Mouse (Mus musculus) erythroblast, adult 5-6 weeks (primary cell): ENCODE data around the gene Olfr229. TPM values are rescaled to one million over a fixed set of nuclear protein-coding genes. Genes with fewer than 3 reads are reported as not detected.
"Not testable (repeated sequence)": the region's sequence is repeated elsewhere in the genome, so short reads cannot be mapped to it uniquely, and the experiment has no call there.

Source experiments
- ATAC-seq: replicated peaks from 2 replicates; pipeline ENCODE4 v1.8.0; 2016; ENCODE audit warnings: moderate number of reproducible peaks, mild to moderate bottlenecking, moderate TSS enrichment, inconsistent platforms; ENCODE audit not compliant: poor library complexity, low FRiP score, severe bottlenecking
- total RNA-seq, 2 experiments: library from RNA; stranded (forward) in 1 of 2; stranded (reverse) in 1 of 2; fragments of 150-400 nt in 1 of 2; fragments of 200-764, 138-1000 nt in 1 of 2; gene quantifications; 2 replicates each; pipeline versions ENCODE4 v1.2.3 to v1.2.4; 2015 to 2017; ENCODE audit warnings: low replicate concordance in 2 of 2

The Olfr229 gene
- not detected in 2 replicates for total RNA-seq (2015; ENCODE audit: low replicate concordance)
- total RNA-seq (2017; ENCODE audit: low replicate concordance), result not detected in 2 replicates

GRCm38 (mm10) chr9:39907036-39907435 lies at the start of gene Olfr229:
TSS of gene Olfr229 (plus strand) at chr9:39907336.
- no peak for ATAC-seq

DNA sequence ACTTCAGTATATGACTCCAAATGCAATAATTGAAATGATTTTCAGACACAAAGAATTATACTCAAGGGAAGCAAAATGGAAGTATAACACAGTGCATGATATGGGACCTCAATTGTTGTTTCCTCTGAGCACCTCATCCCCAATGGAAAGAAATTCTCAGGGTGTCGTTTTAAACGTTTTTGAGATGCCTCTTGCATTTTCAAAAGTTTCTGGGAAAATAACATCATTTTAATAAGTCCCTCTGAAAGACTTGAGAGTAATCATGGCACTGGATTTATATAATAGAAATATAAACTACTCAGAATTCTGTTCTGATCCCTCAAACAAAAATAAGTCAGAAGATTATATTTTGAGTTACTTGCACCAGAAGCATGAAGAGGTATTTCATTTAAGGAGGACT lies 41.0 kb upstream of the Olfr229 start, which contains the start of gene Olfr972:
Olfr972 (plus strand) TSS at position 301 of the 400 bp plus-strand sequence.
- no peak for ATAC-seq

DNA sequence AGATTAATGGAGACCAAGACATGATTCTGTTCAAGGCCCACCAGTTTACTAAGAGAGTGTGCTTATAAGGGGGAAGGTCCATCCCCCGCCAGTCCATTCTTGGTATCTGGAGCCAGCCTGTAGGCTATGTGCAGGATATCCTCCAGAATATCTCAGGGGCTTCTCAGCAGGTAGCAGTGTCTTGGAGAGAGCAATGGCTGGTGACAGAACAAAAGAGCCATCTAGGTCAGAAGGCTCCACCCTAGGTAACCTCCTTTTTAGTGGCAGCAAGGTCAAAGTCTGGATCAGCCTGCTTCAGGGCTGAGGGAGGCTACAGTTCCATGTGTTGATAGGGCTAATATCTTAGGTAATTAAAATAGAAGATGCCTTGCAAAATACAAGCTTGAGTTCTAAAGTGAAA lies 35.1 kb upstream of the Olfr229 start:
- not testable (repeated sequence) for ATAC-seq

GRCm38 (mm10) chr9:39877541-39878396 lies 29.4 kb upstream of the Olfr229 start:
- not testable (repeated sequence) for ATAC-seq

GRCm38 (mm10) chr9:39905106-39905505 lies 2.0 kb upstream of the Olfr229 start:
- ATAC-seq, result no peak

- ATAC-seq, result no peak
Observed at GRCm38 (mm10) chr9:39909939-39910338, 2.8 kb downstream of the Olfr229 start.

- ATAC-seq, result not testable (repeated sequence)
Observed at GRCm38 (mm10) chr9:39927975-39928836, 21.1 kb downstream of the Olfr229 start.

GRCm38 (mm10) chr9:39928837-39929236 lies 21.7 kb downstream of the Olfr229 start:
- ATAC-seq, result not testable (repeated sequence)

- no peak for ATAC-seq
Observed at GRCm38 (mm10) chr9:39937201-39937600, 30.1 kb downstream of the Olfr229 start, which contains the start of gene Olfr974. TSS of gene Olfr974 (plus strand) at chr9:39937501.

GRCm38 (mm10) chr9:39951946-39952345 lies 44.8 kb downstream of the Olfr229 start, which contains the start of gene Olfr975:
TSS of gene Olfr975 (minus strand) at chr9:39952046.
- ATAC-seq, result no peak

- not testable (repeated sequence) for ATAC-seq
Observed at GRCm38 (mm10) chr9:39961033-39961432, 53.9 kb downstream of the Olfr229 start, which contains the start of gene Olfr976. TSS of gene Olfr976 (minus strand) at chr9:39961133.

Other genes starting within 250 kb of the Olfr229 start
- not detected in 2 replicates for gene Olfr963, start 240.1 kb upstream of the Olfr229 start, total RNA-seq (2015; ENCODE audit: low replicate concordance)
- not detected in 2 replicates for gene Olfr963, start 240.1 kb upstream of the Olfr229 start, total RNA-seq (2017; ENCODE audit: low replicate concordance)
- gene Olfr149, start 200.2 kb upstream of the Olfr229 start, total RNA-seq (2015; ENCODE audit: low replicate concordance), result not detected in 2 replicates
- not detected in 2 replicates for gene Olfr149, start 200.2 kb upstream of the Olfr229 start, total RNA-seq (2017; ENCODE audit: low replicate concordance)
- not detected in 2 replicates for gene Olfr965, start 196.0 kb upstream of the Olfr229 start, total RNA-seq (2015; ENCODE audit: low replicate concordance)
- 1.2 TPM in 1 of 2 replicates, not detected in the other for gene Olfr965, start 196.0 kb upstream of the Olfr229 start, total RNA-seq (2017; ENCODE audit: low replicate concordance)
- not detected in 2 replicates for gene Olfr150, start 176.4 kb upstream of the Olfr229 start, total RNA-seq (2015; ENCODE audit: low replicate concordance)
- not detected in 2 replicates for gene Olfr150, start 176.4 kb upstream of the Olfr229 start, total RNA-seq (2017; ENCODE audit: low replicate concordance)
- gene Olfr967, start 161.1 kb upstream of the Olfr229 start, total RNA-seq (2015; ENCODE audit: low replicate concordance), result not detected in 2 replicates
- not detected in 2 replicates for gene Olfr967, start 161.1 kb upstream of the Olfr229 start, total RNA-seq (2017; ENCODE audit: low replicate concordance)
- gene Olfr968, start 124.1 kb upstream of the Olfr229 start, total RNA-seq (2015; ENCODE audit: low replicate concordance), result not detected in 2 replicates
- not detected in 2 replicates for gene Olfr968, start 124.1 kb upstream of the Olfr229 start, total RNA-seq (2017; ENCODE audit: low replicate concordance)
- gene Olfr969, start 116.4 kb upstream of the Olfr229 start, total RNA-seq (2015; ENCODE audit: low replicate concordance), result not detected in 2 replicates
- gene Olfr969, start 116.4 kb upstream of the Olfr229 start, total RNA-seq (2017; ENCODE audit: low replicate concordance), result not detected in 2 replicates
- not detected in 2 replicates for gene Olfr970, start 98.5 kb upstream of the Olfr229 start, total RNA-seq (2015; ENCODE audit: low replicate concordance)
- not detected in 2 replicates for gene Olfr970, start 98.5 kb upstream of the Olfr229 start, total RNA-seq (2017; ENCODE audit: low replicate concordance)
- gene Olfr971, start 70.5 kb upstream of the Olfr229 start, total RNA-seq (2015; ENCODE audit: low replicate concordance), result not detected in 2 replicates
- gene Olfr971, start 70.5 kb upstream of the Olfr229 start, total RNA-seq (2017; ENCODE audit: low replicate concordance), result 1.1 TPM in 1 of 2 replicates, not detected in the other
- not detected in 2 replicates for gene Olfr972, start 40.9 kb upstream of the Olfr229 start, total RNA-seq (2015; ENCODE audit: low replicate concordance)
- gene Olfr972, start 40.9 kb upstream of the Olfr229 start, total RNA-seq (2017; ENCODE audit: low replicate concordance), result not detected in 2 replicates
- not detected in 2 replicates for gene Olfr974, start 30.2 kb downstream of the Olfr229 start, total RNA-seq (2015; ENCODE audit: low replicate concordance)
- gene Olfr974, start 30.2 kb downstream of the Olfr229 start, total RNA-seq (2017; ENCODE audit: low replicate concordance), result not detected in 2 replicates
- not detected in 2 replicates for gene Olfr975, start 44.7 kb downstream of the Olfr229 start, total RNA-seq (2015; ENCODE audit: low replicate concordance)
- 0.09 TPM in 1 of 2 replicates, not detected in the other for gene Olfr975, start 44.7 kb downstream of the Olfr229 start, total RNA-seq (2017; ENCODE audit: low replicate concordance)
- not detected in 2 replicates for gene Olfr976, start 53.8 kb downstream of the Olfr229 start, total RNA-seq (2015; ENCODE audit: low replicate concordance)
- gene Olfr976, start 53.8 kb downstream of the Olfr229 start, total RNA-seq (2017; ENCODE audit: low replicate concordance), result not detected in 2 replicates
- gene Olfr978, start 84.8 kb downstream of the Olfr229 start, total RNA-seq (2015; ENCODE audit: low replicate concordance), result not detected in 2 replicates
- not detected in 2 replicates for gene Olfr978, start 84.8 kb downstream of the Olfr229 start, total RNA-seq (2017; ENCODE audit: low replicate concordance)
- gene Olfr979, start 96.1 kb downstream of the Olfr229 start, total RNA-seq (2015; ENCODE audit: low replicate concordance), result not detected in 2 replicates
- gene Olfr979, start 96.1 kb downstream of the Olfr229 start, total RNA-seq (2017; ENCODE audit: low replicate concordance), result 0.17 TPM in 1 of 2 replicates, not detected in the other
- not detected in 2 replicates for gene Olfr980, start 102.2 kb downstream of the Olfr229 start, total RNA-seq (2015; ENCODE audit: low replicate concordance)
- gene Olfr980, start 102.2 kb downstream of the Olfr229 start, total RNA-seq (2017; ENCODE audit: low replicate concordance), result not detected in 2 replicates
- gene Olfr981, start 114.1 kb downstream of the Olfr229 start, total RNA-seq (2015; ENCODE audit: low replicate concordance), result not detected in 2 replicates
- 0.26 TPM in 1 of 2 replicates, not detected in the other for gene Olfr981, start 114.1 kb downstream of the Olfr229 start, total RNA-seq (2017; ENCODE audit: low replicate concordance)
- not detected in 2 replicates for gene Olfr982, start 166.5 kb downstream of the Olfr229 start, total RNA-seq (2015; ENCODE audit: low replicate concordance)
- not detected in 2 replicates for gene Olfr982, start 166.5 kb downstream of the Olfr229 start, total RNA-seq (2017; ENCODE audit: low replicate concordance)
- not detected in 2 replicates for gene Olfr983, start 186.3 kb downstream of the Olfr229 start, total RNA-seq (2015; ENCODE audit: low replicate concordance)
- gene Olfr983, start 186.3 kb downstream of the Olfr229 start, total RNA-seq (2017; ENCODE audit: low replicate concordance), result not detected in 2 replicates
- gene Olfr984, start 206.9 kb downstream of the Olfr229 start, total RNA-seq (2015; ENCODE audit: low replicate concordance), result not detected in 2 replicates
- not detected in 2 replicates for gene Olfr984, start 206.9 kb downstream of the Olfr229 start, total RNA-seq (2017; ENCODE audit: low replicate concordance)
- gene Olfr985, start 222.8 kb downstream of the Olfr229 start, total RNA-seq (2015; ENCODE audit: low replicate concordance), result not detected in 2 replicates
- not detected in 2 replicates for gene Olfr985, start 222.8 kb downstream of the Olfr229 start, total RNA-seq (2017; ENCODE audit: low replicate concordance)
- 0.58 TPM in 1 of 2 replicates, not detected in the other for gene Tmem225, start 240.8 kb downstream of the Olfr229 start, total RNA-seq (2015; ENCODE audit: low replicate concordance)
- gene Tmem225, start 240.8 kb downstream of the Olfr229 start, total RNA-seq (2017; ENCODE audit: low replicate concordance), result not detected in 2 replicates